Mouse (Mus musculus) neural tube, embryonic 11.5 days (tissue): ENCODE results near the gene Cox5a. TPM values are rescaled to one million over a fixed set of nuclear protein-coding genes. Genes with fewer than 3 reads are reported as not detected.

ENCODE experiments used
- ATAC-seq: fragments of 200-750 bp; cut with Nextera tagmentation; 2 replicates; pipeline ENCODE4 v1.8.0; 2017; ENCODE audit warnings: moderate number of reproducible peaks, mild to moderate bottlenecking, moderate TSS enrichment, moderate library complexity; ENCODE audit not compliant: insufficient read depth, low FRiP score, low TSS enrichment
- DNase-seq: peaks from one replicate; pipeline ENCODE4 v3.0.0-alpha.2; 2015; ENCODE audit warnings: low spot score
- H3K27ac ChIP-seq: fragments of 300-500 bp; sonication (generic); 2 replicates; pipeline ENCODE4 v1.5.1; 2014; ENCODE audit warnings: low read depth, mild to moderate bottlenecking, low read length
- H3K27me3 ChIP-seq: fragments of 300-500 bp; sonication (generic); 2 replicates; pipeline ENCODE4 v1.6.1; 2014; ENCODE audit warnings: mild to moderate bottlenecking, low read length, mixed read lengths; ENCODE audit not compliant: control insufficient read depth, insufficient read depth
- H3K36me3 ChIP-seq: fragments of 300-500 bp; sonication (generic); 2 replicates; pipeline ENCODE4 v1.6.1; 2014; ENCODE audit warnings: mild to moderate bottlenecking, low read length, moderate library complexity, mixed read lengths; ENCODE audit not compliant: control insufficient read depth, insufficient read depth
- H3K4me1 ChIP-seq: fragments of 300-500 bp; sonication (generic); 2 replicates; pipeline ENCODE4 v1.6.1; 2014; ENCODE audit warnings: low read length, mixed read lengths; ENCODE audit not compliant: control insufficient read depth, insufficient read depth
- H3K4me2 ChIP-seq: fragments of 300-500 bp; sonication (generic); 2 replicates; pipeline ENCODE4 v1.6.1; 2014; ENCODE audit warnings: low read depth, mild to moderate bottlenecking, moderate library complexity
- H3K4me3 ChIP-seq: fragments of 300-500 bp; sonication (generic); 2 replicates; pipeline ENCODE4 v1.5.1; 2014; ENCODE audit warnings: low read depth, low read length
- H3K9ac ChIP-seq: fragments of 300-500 bp; sonication (generic); 2 replicates; pipeline ENCODE4 v1.6.1; 2014; ENCODE audit warnings: mild to moderate bottlenecking, low read length
- H3K9me3 ChIP-seq: fragments of 300-500 bp; sonication (generic); 2 replicates; pipeline ENCODE4 v1.6.1; 2016; ENCODE audit warnings: low read length; ENCODE audit not compliant: control insufficient read depth
- WGBS: fragments of 180-500 bp; shearing (Covaris S2); extraction: QIAGEN DNeasy Blood & Tissue Kit; methylation state at CpG from one replicate; pipeline ENCODE4 v1.1.7; 2014; 5-methylcytosine and 5-hydroxymethylcytosine counted together
- polyA plus RNA-seq: library from polyadenylated mRNA; unstranded; fragments of >200 nt; fragmentation: Nextera tagmentation; extraction: Ambion mirVana; gene quantifications from 2 replicates; pipeline ENCODE4 v1.2.1, GENCODE M21; 2014

The Cox5a gene
- polyA plus RNA-seq, 1 experiment from 2014 or later: 688 TPM

DNA sequence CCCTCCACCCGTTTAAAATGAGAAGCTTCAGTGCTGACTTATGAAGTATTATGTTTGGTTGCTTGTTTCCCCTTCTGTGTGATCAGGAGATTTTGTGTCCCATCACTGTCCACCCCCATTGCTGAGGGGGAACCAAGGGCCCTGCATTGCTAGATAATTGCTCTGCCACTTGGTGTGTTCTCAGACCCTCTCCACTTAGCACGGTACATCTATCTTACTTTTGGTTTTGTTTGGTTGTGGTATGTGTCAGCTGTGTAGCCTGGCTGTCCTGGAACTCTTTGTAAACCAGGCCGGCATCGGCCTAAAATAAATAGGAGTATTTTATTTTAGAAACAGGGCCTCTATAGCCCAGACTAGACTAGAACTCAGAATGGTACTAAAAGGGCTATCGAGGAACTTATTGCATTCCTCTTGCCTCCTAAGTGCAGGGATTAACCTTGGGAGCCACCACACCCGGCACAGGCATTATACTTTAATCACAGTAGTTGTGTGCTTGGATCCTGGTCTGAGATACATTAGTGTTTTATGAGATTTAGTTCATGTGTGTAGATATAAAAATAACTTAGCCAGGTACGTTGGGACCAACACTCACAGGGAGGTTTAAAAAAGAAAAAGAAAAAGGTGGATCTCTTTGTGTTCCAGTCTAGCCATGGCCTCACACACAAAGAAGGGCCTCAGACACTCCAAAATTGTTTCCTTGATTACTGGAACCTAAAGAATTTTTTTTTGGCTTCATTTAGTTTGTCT is 1.2 kb downstream of the Cox5a start:
- ATAC-seq: no peak
- peak overlapping the region; percentile 93 for H3K4me3 ChIP-seq

DNA sequence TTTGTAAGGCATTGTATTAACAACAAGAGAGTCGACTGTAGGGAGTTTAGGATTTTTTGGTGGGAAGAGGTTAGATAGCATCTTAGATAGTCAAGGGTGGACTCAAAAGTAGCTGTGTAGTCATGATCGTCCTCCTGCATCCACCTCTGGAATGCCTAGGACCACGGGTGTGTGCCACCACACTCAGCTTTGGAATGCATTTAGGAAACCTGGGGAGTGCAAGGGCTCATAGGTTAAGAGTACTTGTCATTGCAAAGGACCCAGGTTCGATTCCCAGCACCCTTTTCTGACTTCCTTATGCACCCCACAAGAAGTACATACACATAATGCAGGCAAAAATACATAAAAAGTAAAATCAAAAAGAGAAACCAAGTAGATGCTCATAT is 1.8 kb downstream of the Cox5a start:
- Histone ChIP-seq H3K27me3 (no peaks in the 10 kb centered on the region), H3K4me1 (peaks cover 7% of the 10 kb centered on the region), H3K27ac (no peak overlapping the region), H3K9me3 (no peaks in the 10 kb centered on the region), H3K9ac (no peak overlapping the region), H3K36me3 (no peaks in the 10 kb centered on the region), H3K4me2 (no peak overlapping the region), H3K4me3 (no peak overlapping the region)
- 82% methylated on average over 4 of the region's 4 CpGs for WGBS
- no peak for DNase-seq
- ATAC-seq: no peak

More for the DNA sequence above, 1.2 kb downstream of the Cox5a start:
- Histone ChIP-seq H3K9ac (peak overlapping the region; percentile 95), H3K4me1 (peaks cover 7% of the 10 kb centered on the region), H3K27me3 (no peaks in the 10 kb centered on the region), H3K36me3 (no peaks in the 10 kb centered on the region), H3K27ac (no peak overlapping the region), H3K4me2 (peak overlapping the region; percentile 73), H3K9me3 (no peaks in the 10 kb centered on the region)
- 41% methylated on average over 7 of the region's 7 CpGs for WGBS
- DNase-seq: no peak

DNA sequence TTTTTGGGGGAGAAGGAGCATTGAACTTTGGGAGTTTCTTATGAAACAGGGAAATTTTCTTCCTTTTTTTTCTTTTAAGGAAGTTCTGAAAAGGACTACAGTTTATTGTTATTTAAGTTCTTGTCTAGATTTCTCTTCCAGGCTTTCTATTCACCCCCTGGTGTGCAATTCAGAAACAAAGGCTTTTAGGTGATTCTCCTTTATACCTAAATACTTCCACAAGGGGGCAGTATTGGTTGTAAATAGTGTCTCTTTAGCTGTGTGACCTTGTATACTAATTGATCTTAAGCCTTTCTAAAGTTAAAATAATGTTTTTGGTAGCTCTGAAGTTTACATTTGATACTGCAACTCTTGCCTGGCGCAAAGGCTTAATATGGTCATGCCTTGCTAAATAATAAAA is 2.7 kb downstream of the Cox5a start:
- no peak overlapping the region for H3K27ac ChIP-seq
- H3K9me3 ChIP-seq: no peaks in the 10 kb centered on the region

DNA sequence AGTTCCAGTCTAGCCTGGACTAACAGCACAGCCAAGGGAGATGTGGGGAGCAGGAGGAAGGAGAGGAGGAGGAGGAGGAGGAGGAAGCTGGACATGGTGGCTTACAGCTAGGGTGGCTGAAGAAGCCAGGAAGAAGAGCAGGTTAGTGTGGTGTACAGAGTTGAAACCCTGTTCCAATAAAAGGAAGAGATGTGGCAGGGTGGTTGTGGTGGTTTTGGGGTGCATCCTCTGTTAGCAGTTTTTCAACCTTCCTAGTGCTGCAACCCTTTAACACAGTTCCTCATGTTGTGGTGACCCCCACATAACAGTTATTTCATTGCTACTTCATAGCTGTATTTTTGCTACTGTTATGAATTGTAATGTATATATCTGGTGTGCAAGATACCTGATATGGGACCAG is 3.4 kb downstream of the Cox5a start:
- H3K9ac ChIP-seq: no peak overlapping the region
- DNase-seq (no peak), ATAC-seq (no peak)
- H3K4me2 ChIP-seq: no peak overlapping the region
- H3K27me3 ChIP-seq: no peaks in the 10 kb centered on the region
- H3K4me1 ChIP-seq: peaks cover 7% of the 10 kb centered on the region
- no peak overlapping the region for H3K4me3 ChIP-seq
- no peaks in the 10 kb centered on the region for H3K9me3 ChIP-seq
- H3K27ac ChIP-seq: no peak overlapping the region
- no peaks in the 10 kb centered on the region for H3K36me3 ChIP-seq

More for the DNA sequence above, 2.7 kb downstream of the Cox5a start:
- DNase-seq (no peak), ATAC-seq (no peak)
- Histone ChIP-seq H3K4me1 (peaks cover 7% of the 10 kb centered on the region), H3K27me3 (no peaks in the 10 kb centered on the region), H3K36me3 (no peaks in the 10 kb centered on the region), H3K9ac (no peak overlapping the region), H3K4me2 (no peak overlapping the region), H3K4me3 (no peak overlapping the region)
- WGBS: 85% methylated on average over 1 of the region's 1 CpGs

DNA sequence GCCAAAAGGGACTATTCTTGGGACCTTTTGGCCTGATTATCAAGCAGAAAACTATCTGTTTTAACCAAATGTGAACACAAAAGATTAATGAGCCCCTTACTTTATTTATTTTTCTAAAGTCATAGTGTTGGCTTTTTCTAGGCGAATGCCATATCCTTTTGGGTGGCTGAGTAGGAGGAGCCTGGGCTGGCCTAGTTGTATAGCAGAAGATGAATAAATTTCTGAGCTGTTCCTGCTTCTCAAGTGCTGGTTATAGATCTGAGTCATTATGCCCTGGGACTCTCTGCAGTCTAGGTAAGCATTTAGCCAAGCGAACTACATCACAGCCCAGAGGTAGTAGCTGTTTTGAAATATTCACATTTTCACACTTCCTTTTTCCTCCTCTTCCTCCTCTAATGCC is 4.4 kb downstream of the Cox5a start:
- Histone ChIP-seq H3K9ac (no peak overlapping the region), H3K27me3 (no peaks in the 10 kb centered on the region), H3K9me3 (no peaks in the 10 kb centered on the region), H3K36me3 (no peaks in the 10 kb centered on the region), H3K4me2 (no peak overlapping the region), H3K27ac (no peak overlapping the region), H3K4me1 (peaks cover 7% of the 10 kb centered on the region), H3K4me3 (no peak overlapping the region)
- ATAC-seq: no peak
- WGBS: 89% methylated on average over 2 of the region's 2 CpGs
- no peak for DNase-seq

DNA sequence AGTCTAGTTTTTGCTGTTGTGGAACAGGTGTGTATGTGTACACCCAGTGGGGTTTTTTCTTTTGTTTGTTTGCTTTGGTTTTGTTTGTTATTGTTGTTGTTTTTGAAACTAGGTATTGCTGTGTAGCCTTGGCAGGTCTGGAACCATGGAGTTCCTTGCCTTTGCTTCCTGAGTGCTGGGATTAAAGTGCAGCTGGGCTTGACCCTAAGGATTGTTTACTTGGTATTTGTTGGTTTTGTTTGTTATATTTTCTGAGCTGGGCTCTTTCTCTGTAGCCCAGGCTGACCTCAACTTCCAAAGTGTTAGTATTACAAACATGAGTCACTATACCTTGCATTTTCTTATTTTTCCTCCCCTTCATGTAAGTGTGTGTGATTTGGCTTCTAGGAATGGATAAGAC is 5.4 kb downstream of the Cox5a start:
- ATAC-seq (no peak), DNase-seq (no peak)
- Histone ChIP-seq H3K9me3 (no peaks in the 10 kb centered on the region), H3K4me3 (no peak overlapping the region), H3K27me3 (no peaks in the 10 kb centered on the region), H3K4me2 (no peak overlapping the region), H3K27ac (no peak overlapping the region), H3K9ac (no peak overlapping the region), H3K36me3 (no peaks in the 10 kb centered on the region), H3K4me1 (peaks cover 7% of the 10 kb centered on the region)

DNA sequence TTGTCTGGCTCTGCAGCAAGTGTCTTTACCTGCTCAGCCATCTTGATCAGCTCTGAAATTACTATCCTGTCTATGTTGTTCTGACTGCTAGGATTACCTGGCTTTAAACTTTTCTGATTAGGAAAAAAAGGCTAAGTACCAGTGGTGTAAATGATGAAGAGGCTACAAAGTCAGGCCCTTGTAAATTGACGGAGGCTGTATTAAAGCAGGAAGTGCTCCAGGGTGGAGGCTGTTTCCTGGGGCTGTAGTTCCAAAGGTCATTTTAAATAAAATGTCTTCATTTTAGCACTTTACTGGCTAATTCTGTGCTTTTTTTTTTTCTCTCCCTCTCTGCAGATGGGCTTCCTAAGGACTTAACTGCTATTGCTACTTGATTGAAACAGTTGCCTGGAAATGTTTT is 10.9 kb downstream of the Cox5a start:
- no peak overlapping the region for H3K9ac ChIP-seq
- H3K9me3 ChIP-seq: no peaks in the 10 kb centered on the region
- ATAC-seq (no peak), DNase-seq (no peak)
- H3K27ac ChIP-seq: no peak overlapping the region
- no peak overlapping the region for H3K4me2 ChIP-seq
- no peak overlapping the region for H3K4me3 ChIP-seq
- H3K27me3 ChIP-seq: no peaks in the 10 kb centered on the region
- WGBS: 80% methylated on average over 1 of the region's 1 CpGs
- H3K36me3 ChIP-seq: peaks cover 3% of the 10 kb centered on the region; the same call in 1 of the 2 replicates
- H3K4me1 ChIP-seq: no peaks in the 10 kb centered on the region

DNA sequence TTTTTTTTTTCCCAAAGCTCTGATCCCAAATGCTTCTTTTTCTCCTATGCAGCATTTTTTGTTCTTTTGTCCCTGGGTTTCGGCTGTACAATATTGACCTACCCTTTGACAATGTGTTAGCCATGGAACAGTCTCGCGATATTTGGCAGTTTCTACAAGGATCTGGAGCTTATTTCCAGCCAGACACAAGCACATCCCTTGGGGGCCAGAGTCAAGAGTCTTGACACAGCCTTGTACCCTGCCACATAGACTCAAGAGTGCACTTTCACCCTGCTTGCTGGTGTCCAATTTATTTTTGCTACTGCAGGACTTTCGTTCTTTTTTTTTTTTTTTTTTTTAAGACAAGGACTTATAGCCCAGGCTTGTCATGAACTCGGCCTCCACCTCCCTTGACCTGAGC is 15.3 kb downstream of the Cox5a start:
- no peak for DNase-seq
- no peak overlapping the region for H3K4me2 ChIP-seq
- ATAC-seq: no peak
- H3K27me3 ChIP-seq: no peaks in the 10 kb centered on the region
- no peak overlapping the region for H3K27ac ChIP-seq
- no peak overlapping the region for H3K4me3 ChIP-seq
- H3K4me1 ChIP-seq: peaks cover 9% of the 10 kb centered on the region
- H3K9ac ChIP-seq: no peak overlapping the region
- peaks cover 3% of the 10 kb centered on the region; the same call in 1 of the 2 replicates for H3K36me3 ChIP-seq
- WGBS: 90% methylated on average over 5 of the region's 5 CpGs
- H3K9me3 ChIP-seq: no peaks in the 10 kb centered on the region

DNA sequence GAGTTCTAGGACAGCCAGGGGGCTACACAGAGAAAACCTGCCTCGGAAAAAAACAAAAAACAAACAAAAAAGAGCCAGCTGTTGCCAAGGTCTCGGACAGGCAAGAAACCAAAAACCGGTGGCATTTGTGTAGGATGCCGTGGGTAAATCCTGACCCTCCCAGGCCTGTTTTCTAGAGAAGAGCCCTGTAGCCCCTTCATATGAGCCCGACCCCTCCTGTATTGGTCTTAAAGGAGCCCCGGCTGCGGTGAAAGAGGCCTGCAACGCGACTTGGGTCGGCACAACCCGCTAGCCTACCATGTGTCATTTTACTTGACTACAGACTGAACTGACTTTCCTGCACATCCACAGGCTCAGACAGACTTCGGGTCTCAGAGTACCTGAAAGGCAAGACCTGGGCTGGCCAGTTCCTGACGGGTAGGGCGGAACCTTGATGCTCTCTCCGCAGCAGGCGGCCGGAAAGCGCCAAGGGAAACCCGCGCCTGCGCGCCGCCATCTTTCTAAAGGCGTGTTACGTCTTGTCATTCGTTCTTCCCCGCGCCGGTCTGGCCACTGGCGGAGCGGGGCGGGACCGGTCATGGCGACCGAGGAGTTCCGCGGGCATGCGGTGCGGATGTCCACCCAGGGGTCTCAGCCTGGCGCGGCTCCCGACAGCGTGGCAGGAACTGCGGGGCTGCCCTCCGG is 16.1 kb downstream of the Cox5a start, which contains the start of gene Fam219b:
Gene Fam219b (plus strand): TSS at position 485 of the 684 bp plus-strand sequence.
- H3K36me3 ChIP-seq: peaks cover 3% of the 10 kb centered on the region; the same call in 1 of the 2 replicates
- H3K27ac ChIP-seq: peak within 1 kb of the TSS; percentile 63
- peak within 1 kb of the TSS; percentile 86 for H3K4me2 ChIP-seq
- H3K9me3 ChIP-seq: no peaks in the 10 kb centered on the region
- 2% methylated on average over 45 of the region's 45 CpGs for WGBS
- peak within 1 kb of the TSS; percentile 81 for H3K4me3 ChIP-seq
- peak within 1 kb of the TSS; percentile 83 for H3K9ac ChIP-seq
- ATAC-seq: peak; percentile 86
- DNase-seq: peak; percentile 90
- H3K4me1 ChIP-seq: peaks cover 9% of the 10 kb centered on the region
- H3K27me3 ChIP-seq: no peaks in the 10 kb centered on the region
